ENCODE assay signal across 11 mouse cellular contexts in genomic region chr3:108360894-108361293, GRCm38 (mm10). TPM values are rescaled to one million over a fixed set of nuclear protein-coding genes. Genes with fewer than 3 reads are reported as not detected.
DNase-seq lines count a peak whose midpoint lies in the region; ATAC-seq lines count a peak whose summit lies in the region.
"Had no signal": no experiment of that assay in that cellular context is flagged by ENCODE, and none has a peak within 500 bp of the region (broad histone marks: within the 10 kb centered on the region; RNA-seq: fewer than 3 reads in every experiment).

No protein-coding gene starts in this region.

- no peaks in the 10 kb centered on the region for H3K9me3 ChIP-seq in forebrain, embryonic 10.5 days
- no peaks in the 10 kb centered on the region for H3K9me3 ChIP-seq in forebrain, embryonic 15.5 days
- no peaks in the 10 kb centered on the region for H3K9me3 ChIP-seq in lung, embryonic 16.5 days (ENCODE audit: control insufficient read depth, low read length)
- no peaks in the 10 kb centered on the region for H3K9me3 ChIP-seq in midbrain, embryonic 13.5 days
- H3K9me3 ChIP-seq: neural tube, embryonic 13.5 days had no signal

- H3K4me3 ChIP-seq in forebrain, embryonic 10.5 days: 0 out of 2 replicates have a peak overlapping the region, but pooled peaks have one; percentile 9
- no peak overlapping the region for H3K4me3 ChIP-seq in forebrain, embryonic 15.5 days
- no peak overlapping the region for H3K4me3 ChIP-seq in lung, embryonic 16.5 days (ENCODE audit: low read length)
- H3K4me3 ChIP-seq in midbrain, embryonic 13.5 days (replicated peaks): no peak overlapping the region
- H3K4me3 ChIP-seq: neural tube, embryonic 13.5 days had no signal

- H3K36me3 ChIP-seq in forebrain, embryonic 10.5 days (replicated peaks): peaks cover 23% of the 10 kb centered on the region
- peaks cover 23% of the 10 kb centered on the region for H3K36me3 ChIP-seq in forebrain, embryonic 15.5 days
- peaks cover 7% of the 10 kb centered on the region for H3K36me3 ChIP-seq in lung, embryonic 16.5 days (ENCODE audit: control insufficient read depth, insufficient read depth, low read length)
- peaks cover 35% of the 10 kb centered on the region for H3K36me3 ChIP-seq in midbrain, embryonic 13.5 days

- peak overlapping the region; percentile 85 for H3K27ac ChIP-seq in forebrain, embryonic 10.5 days
- no peak overlapping the region for H3K27ac ChIP-seq in forebrain, embryonic 15.5 days (replicated peaks)
- no peak overlapping the region for H3K27ac ChIP-seq in lung, embryonic 16.5 days (ENCODE audit: low read length)
- peak overlapping the region; percentile 51 for H3K27ac ChIP-seq in midbrain, embryonic 13.5 days
- H3K27ac ChIP-seq: neural tube, embryonic 13.5 days had no signal

- 13% methylated on average over 7 of the region's 7 CpGs for WGBS in forebrain, embryonic 10.5 days
- WGBS in forebrain, embryonic 15.5 days: 9% methylated on average over 7 of the region's 7 CpGs
- WGBS in lung, embryonic 16.5 days: 14% methylated on average over 7 of the region's 7 CpGs
- WGBS in midbrain, embryonic 13.5 days: 2% methylated on average over 7 of the region's 7 CpGs

- H3K9ac ChIP-seq in forebrain, embryonic 15.5 days (replicated peaks): no peak overlapping the region
- H3K9ac ChIP-seq in lung, embryonic 16.5 days (ENCODE audit: low read length): no peak overlapping the region
- H3K9ac ChIP-seq in midbrain, embryonic 13.5 days (replicated peaks): no peak overlapping the region
- H3K9ac ChIP-seq: neural tube, embryonic 13.5 days had no signal

- peaks cover 44% of the 10 kb centered on the region for H3K4me1 ChIP-seq in forebrain, embryonic 10.5 days
- peaks cover 29% of the 10 kb centered on the region for H3K4me1 ChIP-seq in forebrain, embryonic 15.5 days
- peaks cover 3% of the 10 kb centered on the region; the same call in 1 of the 2 replicates for H3K4me1 ChIP-seq in lung, embryonic 16.5 days (replicated peaks; ENCODE audit: control insufficient read depth, insufficient read depth, low read length)
- H3K4me1 ChIP-seq in midbrain, embryonic 13.5 days (replicated peaks): peaks cover 27% of the 10 kb centered on the region

- no peak overlapping the region for H3K4me2 ChIP-seq in forebrain, embryonic 15.5 days (replicated peaks)
- no peak overlapping the region for H3K4me2 ChIP-seq in lung, embryonic 16.5 days (ENCODE audit: low read depth, low read length)
- H3K4me2 ChIP-seq in midbrain, embryonic 13.5 days (replicated peaks): no peak overlapping the region
- H3K4me2 ChIP-seq: neural tube, embryonic 13.5 days had no signal

- DNase-seq in forebrain, embryonic 10.5 days (ENCODE audit: extremely low spot score, low spot score): peak; percentile 66
- no peak for DNase-seq in lung, postnatal 10 days
- DNase-seq in forelimb bud, embryonic 11.5 days (ENCODE audit: low read depth, low spot score): peak; percentile 57
- DNase-seq in cerebellum, adult 18-20 months: no peak
- no peak for DNase-seq in cerebellum, postnatal 10 days

- no peaks in the 10 kb centered on the region for H3K27me3 ChIP-seq in forebrain, embryonic 10.5 days (ENCODE audit: poor library complexity, severe bottlenecking)
- H3K27me3 ChIP-seq in forebrain, embryonic 15.5 days: no peaks in the 10 kb centered on the region
- H3K27me3 ChIP-seq in lung, embryonic 16.5 days (ENCODE audit: control insufficient read depth, insufficient read depth, low read depth, low read length): no peaks in the 10 kb centered on the region
- no peaks in the 10 kb centered on the region for H3K27me3 ChIP-seq in midbrain, embryonic 13.5 days
- H3K27me3 ChIP-seq: neural tube, embryonic 13.5 days had no signal

- ATAC-seq in forebrain, embryonic 15.5 days (replicated peaks): no peak
- ATAC-seq in lung, embryonic 16.5 days (ENCODE audit: low read depth): peak; percentile 48; the same call in 1 of the 2 replicates
- ATAC-seq in midbrain, embryonic 13.5 days: peak; percentile 74
- ATAC-seq: inflammation-experienced regulatory T-cells, adult 6 months had no signal

RNA-seq across cellular contexts. Expression of gene Mybphl, which starts 3.8 kb away (rescaled TPM):
- not detected in 2 replicates for polyA plus RNA-seq in forebrain, embryonic 10.5 days (2016; fragmentation: Nextera tagmentation; extraction: Ambion mirVana)
- not detected in 2 replicates for polyA plus RNA-seq in forebrain, embryonic 15.5 days (2015; fragmentation: Nextera tagmentation; extraction: Ambion mirVana)
- polyA plus RNA-seq in lung, embryonic 16.5 days (2015; fragmentation: Nextera tagmentation; extraction: Ambion mirVana): 6.1 and 9.9 TPM in 2 replicates
- not detected in 2 replicates for polyA plus RNA-seq in midbrain, embryonic 13.5 days (2015; fragmentation: Nextera tagmentation; extraction: Ambion mirVana)
- polyA plus RNA-seq: inflammation-experienced regulatory T-cells, adult 6 months; liver, adult 2 months; neural tube, embryonic 13.5 days had no signal

RNA-seq across cellular contexts. Expression of gene Psrc1, which starts 22.7 kb away (rescaled TPM):
- 115 and 117 TPM in 2 replicates for polyA plus RNA-seq in forebrain, embryonic 10.5 days (2016; fragmentation: Nextera tagmentation; extraction: Ambion mirVana)
- polyA plus RNA-seq in forebrain, embryonic 15.5 days (2015; fragmentation: Nextera tagmentation; extraction: Ambion mirVana): 35.6 and 41.5 TPM in 2 replicates
- polyA plus RNA-seq in lung, embryonic 16.5 days (2015; fragmentation: Nextera tagmentation; extraction: Ambion mirVana): 73.9 and 75.6 TPM in 2 replicates
- polyA plus RNA-seq in midbrain, embryonic 13.5 days (2015; fragmentation: Nextera tagmentation; extraction: Ambion mirVana): 23.7 and 25.4 TPM in 2 replicates

RNA-seq across cellular contexts. Expression of gene Celsr2, which starts 54.5 kb away (rescaled TPM):
- polyA plus RNA-seq in forebrain, embryonic 10.5 days (2016; fragmentation: Nextera tagmentation; extraction: Ambion mirVana): 32.1 and 35.1 TPM in 2 replicates
- polyA plus RNA-seq in forebrain, embryonic 15.5 days (2015; fragmentation: Nextera tagmentation; extraction: Ambion mirVana): 49.1 and 52.8 TPM in 2 replicates
- 6.8 and 6.9 TPM in 2 replicates for polyA plus RNA-seq in lung, embryonic 16.5 days (2015; fragmentation: Nextera tagmentation; extraction: Ambion mirVana)
- polyA plus RNA-seq in midbrain, embryonic 13.5 days (2015; fragmentation: Nextera tagmentation; extraction: Ambion mirVana): 56.5 and 65.5 TPM in 2 replicates

Comparison
In these comparisons a context has a peak if more than half of its experiments do, and no peak if none do; other contexts are left out.
1. H3K27ac ChIP-seq: peak in forebrain, embryonic 10.5 days (single experiment) and midbrain, embryonic 13.5 days (single experiment); none in forebrain, embryonic 15.5 days (single experiment) and lung, embryonic 16.5 days (single experiment).
2. DNase-seq: peak in forebrain, embryonic 10.5 days (single experiment) and forelimb bud, embryonic 11.5 days (single experiment); none in lung, postnatal 10 days (single experiment), cerebellum, adult 18-20 months (0 of 2) and cerebellum, postnatal 10 days (0 of 2).